Mouse (Mus musculus) kidney, embryonic 15.5 days (tissue): ENCODE results near the gene Gm2000. TPM values are rescaled to one million over a fixed set of nuclear protein-coding genes. Genes with fewer than 3 reads are reported as not detected.
"Not testable (repeated sequence)": the region's sequence is repeated elsewhere in the genome, so short reads cannot be mapped to it uniquely, and the experiment has no call there.

Source experiments
- ATAC-seq: fragments of 200-750 bp; cut with Nextera tagmentation; replicated peaks from 2 replicates; pipeline ENCODE4 v1.8.0; 2017; ENCODE audit warnings: moderate TSS enrichment; ENCODE audit not compliant: low FRiP score
- H3K27ac ChIP-seq: fragments of 300-500 bp; sonication (generic); 2 replicates; pipeline ENCODE4 v1.5.1; 2015; ENCODE audit warnings: mild to moderate bottlenecking, inconsistent platforms
- H3K27me3 ChIP-seq: fragments of 300-500 bp; sonication (generic); 2 replicates; pipeline ENCODE4 v1.6.1; 2015; ENCODE audit warnings: inconsistent platforms
- H3K36me3 ChIP-seq: fragments of 300-500 bp; sonication (generic); 2 replicates; pipeline ENCODE4 v1.6.1; 2015; ENCODE audit warnings: inconsistent platforms
- H3K4me1 ChIP-seq: fragments of 300-500 bp; sonication (generic); 2 replicates; pipeline ENCODE4 v1.6.1; 2015; ENCODE audit warnings: inconsistent platforms
- H3K4me2 ChIP-seq: fragments of 300-500 bp; sonication (generic); 2 replicates; pipeline ENCODE4 v1.6.1; 2015; ENCODE audit warnings: moderate library complexity, mild to moderate bottlenecking, inconsistent platforms
- H3K4me3 ChIP-seq: fragments of 300-500 bp; sonication (generic); replicated peaks from 2 replicates; pipeline ENCODE4 v1.5.1; 2015; ENCODE audit warnings: mild to moderate bottlenecking, inconsistent platforms
- H3K9ac ChIP-seq: fragments of 300-500 bp; sonication (generic); 2 replicates; pipeline ENCODE4 v1.6.1; 2015; ENCODE audit warnings: mild to moderate bottlenecking, inconsistent platforms
- H3K9me3 ChIP-seq: fragments of 300-500 bp; sonication (generic); replicated peaks from 2 replicates; pipeline ENCODE4 v1.6.1; 2016; ENCODE audit warnings: inconsistent platforms
- WGBS: fragments of 180-500 bp; shearing (Covaris S2); methylation state at CpG from one replicate; pipeline ENCODE4 v1.1.7; 2015; ENCODE audit warnings: mixed read lengths; 5-methylcytosine and 5-hydroxymethylcytosine counted together
- polyA plus RNA-seq: library from polyadenylated mRNA; unstranded; fragments of >200 nt; fragmentation: Nextera tagmentation; extraction: Ambion mirVana; gene quantifications from 2 replicates; pipeline ENCODE4 v1.2.1, GENCODE M21; 2015

Gm2000 gene
- 847 and 878 TPM in 2 replicates for polyA plus RNA-seq

- Histone ChIP-seq H3K4me2 (no peak within 1 kb of the TSS), H3K36me3 (no peaks in the 10 kb centered on the region), H3K27ac (no peak within 1 kb of the TSS), H3K9me3 (0 out of 2 replicates have a peak, but pooled peaks cover 4% of the 10 kb centered on the region), H3K9ac (no peak within 1 kb of the TSS), H3K4me3 (no peak within 1 kb of the TSS), H3K27me3 (no peaks in the 10 kb centered on the region), H3K4me1 (no peaks in the 10 kb centered on the region)
- no peak for ATAC-seq
- 88% methylated on average over 8 of the region's 8 CpGs for WGBS
These were observed at the start of gene Gm2000 for GRCm38 (mm10) chr1:156365740-156366139. Gene Gm2000 (plus strand): TSS chr1:156366040.

- Histone ChIP-seq H3K9me3 (no peaks in the 10 kb centered on the region), H3K27ac (no peak overlapping the region), H3K4me3 (no peak overlapping the region), H3K27me3 (no peaks in the 10 kb centered on the region), H3K4me1 (no peaks in the 10 kb centered on the region), H3K4me2 (no peak overlapping the region), H3K36me3 (no peaks in the 10 kb centered on the region), H3K9ac (no peak overlapping the region)
- WGBS, result 81% methylated on average over 9 of the region's 9 CpGs
- no peak for ATAC-seq
These were observed 42.7 kb upstream of the Gm2000 start for GRCm38 (mm10) chr1:156323126-156323525.

GRCm38 (mm10) chr1:156340847-156341246, 25.0 kb upstream of the Gm2000 start:
- no peak overlapping the region for H3K4me3 ChIP-seq
- no peak overlapping the region for H3K4me2 ChIP-seq
- H3K4me1 ChIP-seq, result no peaks in the 10 kb centered on the region
- 75% methylated on average over 4 of the region's 4 CpGs for WGBS
- no peak overlapping the region for H3K9ac ChIP-seq
- H3K27ac ChIP-seq, result no peak overlapping the region
- H3K27me3 ChIP-seq, result no peaks in the 10 kb centered on the region
- H3K36me3 ChIP-seq, result no peaks in the 10 kb centered on the region
- ATAC-seq, result no peak
- no peaks in the 10 kb centered on the region for H3K9me3 ChIP-seq

- Histone ChIP-seq H3K27ac (no peak overlapping the region), H3K9ac (no peak overlapping the region), H3K4me1 (no peaks in the 10 kb centered on the region), H3K9me3 (no peaks in the 10 kb centered on the region), H3K27me3 (no peaks in the 10 kb centered on the region), H3K4me3 (no peak overlapping the region), H3K4me2 (no peak overlapping the region), H3K36me3 (no peaks in the 10 kb centered on the region)
- 75% methylated on average over 4 of the region's 4 CpGs for WGBS
- no peak for ATAC-seq
These were observed 21.4 kb upstream of the Gm2000 start for GRCm38 (mm10) chr1:156344433-156344832.

GRCm38 (mm10) chr1:156345633-156346032, 20.2 kb upstream of the Gm2000 start:
- no peaks in the 10 kb centered on the region for H3K27me3 ChIP-seq
- no peaks in the 10 kb centered on the region for H3K36me3 ChIP-seq
- no peak overlapping the region for H3K27ac ChIP-seq
- 91% methylated on average over 4 of the region's 4 CpGs for WGBS
- H3K4me3 ChIP-seq, result no peak overlapping the region
- no peaks in the 10 kb centered on the region for H3K4me1 ChIP-seq
- H3K9ac ChIP-seq, result no peak overlapping the region
- H3K4me2 ChIP-seq, result no peak overlapping the region
- no peaks in the 10 kb centered on the region for H3K9me3 ChIP-seq
- ATAC-seq, result no peak

- Histone ChIP-seq H3K4me2 (no peak overlapping the region), H3K4me3 (no peak overlapping the region), H3K27ac (no peak overlapping the region), H3K36me3 (no peaks in the 10 kb centered on the region), H3K4me1 (no peaks in the 10 kb centered on the region), H3K9me3 (no peaks in the 10 kb centered on the region), H3K9ac (no peak overlapping the region), H3K27me3 (no peaks in the 10 kb centered on the region)
- WGBS, result 82% methylated on average over 4 of the region's 4 CpGs
- ATAC-seq, result no peak
These were observed 16.8 kb upstream of the Gm2000 start for GRCm38 (mm10) chr1:156349031-156349430.

GRCm38 (mm10) chr1:156350441-156350840, 15.4 kb upstream of the Gm2000 start:
- 86% methylated on average over 4 of the region's 4 CpGs for WGBS
- Histone ChIP-seq H3K36me3 (no peaks in the 10 kb centered on the region), H3K9ac (no peak overlapping the region), H3K4me3 (no peak overlapping the region), H3K9me3 (no peaks in the 10 kb centered on the region), H3K27me3 (no peaks in the 10 kb centered on the region), H3K4me2 (no peak overlapping the region), H3K4me1 (no peaks in the 10 kb centered on the region), H3K27ac (no peak overlapping the region)
- no peak for ATAC-seq

- Histone ChIP-seq H3K4me2 (no peak overlapping the region), H3K9ac (no peak overlapping the region), H3K4me3 (no peak overlapping the region), H3K36me3 (no peaks in the 10 kb centered on the region), H3K4me1 (no peaks in the 10 kb centered on the region), H3K9me3 (no peaks in the 10 kb centered on the region), H3K27ac (no peak overlapping the region), H3K27me3 (no peaks in the 10 kb centered on the region)
- WGBS, result 75% methylated on average over 2 of the region's 2 CpGs
- no peak for ATAC-seq
These were observed 13.4 kb upstream of the Gm2000 start for GRCm38 (mm10) chr1:156352466-156352865.

- Histone ChIP-seq H3K4me2 (no peak overlapping the region), H3K27ac (no peak overlapping the region), H3K4me3 (no peak overlapping the region), H3K9me3 (no peaks in the 10 kb centered on the region), H3K9ac (no peak overlapping the region), H3K4me1 (no peaks in the 10 kb centered on the region), H3K36me3 (no peaks in the 10 kb centered on the region), H3K27me3 (no peaks in the 10 kb centered on the region)
- WGBS, result 92% methylated on average over 3 of the region's 3 CpGs
- no peak for ATAC-seq
These were observed 15.4 kb downstream of the Gm2000 start for GRCm38 (mm10) chr1:156381217-156381616.

- Histone ChIP-seq H3K4me1 (no peaks in the 10 kb centered on the region), H3K27me3 (no peaks in the 10 kb centered on the region), H3K9me3 (no peaks in the 10 kb centered on the region), H3K4me2 (no peak overlapping the region), H3K4me3 (no peak overlapping the region), H3K36me3 (no peaks in the 10 kb centered on the region), H3K27ac (no peak overlapping the region), H3K9ac (no peak overlapping the region)
- 85% methylated on average over 4 of the region's 4 CpGs for WGBS
- no peak for ATAC-seq
These were observed 20.4 kb downstream of the Gm2000 start for GRCm38 (mm10) chr1:156386232-156386631.

- H3K4me2 ChIP-seq, result no peak overlapping the region
- H3K4me3 ChIP-seq, result no peak overlapping the region
- no peak overlapping the region for H3K27ac ChIP-seq
- ATAC-seq, result no peak
- no peaks in the 10 kb centered on the region for H3K9me3 ChIP-seq
- H3K36me3 ChIP-seq, result no peaks in the 10 kb centered on the region
- no peaks in the 10 kb centered on the region for H3K27me3 ChIP-seq
- 70% methylated on average over 3 of the region's 3 CpGs for WGBS
- no peak overlapping the region for H3K9ac ChIP-seq
- no peaks in the 10 kb centered on the region for H3K4me1 ChIP-seq
These were observed 21.0 kb downstream of the Gm2000 start for GRCm38 (mm10) chr1:156386880-156387279.

GRCm38 (mm10) chr1:156393148-156393547, 27.3 kb downstream of the Gm2000 start:
- Histone ChIP-seq H3K27ac (no peak overlapping the region), H3K4me2 (no peak overlapping the region), H3K9me3 (no peaks in the 10 kb centered on the region), H3K4me1 (no peaks in the 10 kb centered on the region), H3K27me3 (no peaks in the 10 kb centered on the region), H3K9ac (no peak overlapping the region), H3K36me3 (no peaks in the 10 kb centered on the region), H3K4me3 (no peak overlapping the region)
- WGBS, result 83% methylated on average over 4 of the region's 4 CpGs
- ATAC-seq, result no peak

- H3K4me1 ChIP-seq, H3K27ac ChIP-seq, ATAC-seq, H3K36me3 ChIP-seq, H3K9me3 ChIP-seq, H3K4me2 ChIP-seq, H3K4me3 ChIP-seq, H3K9ac ChIP-seq, H3K27me3 ChIP-seq: not testable (repeated sequence)
- WGBS, result 84% methylated on average over 3 of the region's 3 CpGs
These were observed 34.3 kb downstream of the Gm2000 start for GRCm38 (mm10) chr1:156400159-156400558.
